Mouse (Mus musculus): ENCODE results near the gene Cmtm3.

- peak; percentile 46; the same call in 1 of the 2 replicates for TF ChIP-seq CTCF (IDR thresholded peaks at IDR 0.05; ENCODE audit: control insufficient read depth, insufficient read depth, low read length)
- TF ChIP-seq POLR2A (IDR thresholded peaks at IDR 0.05; ENCODE audit: borderline replicate concordance, control insufficient read depth, low read depth, low read length), result peak; percentile 64; the same call in 1 of the 2 replicates
These were observed 1.3 kb downstream of the Cmtm3 start for GRCm38 (mm10) chr8:104340233-104341105.

All from bone marrow, adult 2 months (tissue).